Mouse (Mus musculus): ENCODE results near the gene Slc41a3.

Slc41a3 gene

DNA sequence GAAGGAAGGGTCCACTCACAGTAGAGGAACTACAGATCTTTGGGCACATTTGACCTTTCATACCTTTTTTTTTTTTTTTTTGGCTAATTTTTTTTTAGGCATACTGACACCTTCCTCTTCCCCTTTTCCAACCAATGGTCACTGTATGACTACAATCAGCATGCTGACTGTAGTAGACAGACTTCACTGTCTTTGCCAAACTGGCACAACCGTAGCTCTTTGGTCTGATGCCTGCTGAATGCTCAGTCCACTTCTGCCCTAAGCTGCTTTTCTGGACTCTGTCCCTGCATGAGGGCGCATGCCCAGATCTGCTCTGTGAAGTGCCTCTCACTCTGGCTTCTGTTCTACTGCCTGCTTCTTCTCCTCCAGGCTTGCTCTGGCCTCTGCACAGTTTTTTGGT lies 6.9 kb upstream of the Slc41a3 start:
- no peak for DNase-seq (ENCODE audit: low read depth, low spot score)

GRCm38 (mm10) chr6:90598197-90598596 lies 6.3 kb upstream of the Slc41a3 start:
- no peak for DNase-seq (ENCODE audit: low read depth, low spot score)

GRCm38 (mm10) chr6:90600351-90600750 lies 4.2 kb upstream of the Slc41a3 start:
- DNase-seq (ENCODE audit: low read depth, low spot score) = no peak

GRCm38 (mm10) chr6:90601736-90602135 lies 2.8 kb upstream of the Slc41a3 start:
- DNase-seq (ENCODE audit: low read depth, low spot score) = peak; percentile 95

DNA sequence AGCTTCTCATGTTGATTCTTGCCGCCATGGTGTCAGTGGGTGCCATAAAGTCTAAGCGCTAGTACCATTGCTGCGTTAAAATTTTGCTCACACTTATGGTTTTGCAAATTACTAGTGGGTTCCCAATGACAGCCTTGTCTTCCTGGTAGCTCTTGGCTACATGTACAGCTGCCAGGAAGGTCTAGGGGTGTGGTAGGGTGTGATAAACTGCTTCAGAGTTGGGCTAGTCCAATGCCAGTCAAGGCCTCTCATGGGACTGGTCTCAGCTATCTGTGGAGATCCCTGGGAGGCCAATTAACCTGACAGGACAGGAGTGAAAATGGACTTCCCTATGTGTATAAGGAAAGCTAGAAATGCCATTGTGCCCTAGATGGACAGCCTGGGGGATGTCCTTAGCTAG lies 2.2 kb upstream of the Slc41a3 start:
- no peak for DNase-seq (ENCODE audit: low read depth, low spot score)

DNA sequence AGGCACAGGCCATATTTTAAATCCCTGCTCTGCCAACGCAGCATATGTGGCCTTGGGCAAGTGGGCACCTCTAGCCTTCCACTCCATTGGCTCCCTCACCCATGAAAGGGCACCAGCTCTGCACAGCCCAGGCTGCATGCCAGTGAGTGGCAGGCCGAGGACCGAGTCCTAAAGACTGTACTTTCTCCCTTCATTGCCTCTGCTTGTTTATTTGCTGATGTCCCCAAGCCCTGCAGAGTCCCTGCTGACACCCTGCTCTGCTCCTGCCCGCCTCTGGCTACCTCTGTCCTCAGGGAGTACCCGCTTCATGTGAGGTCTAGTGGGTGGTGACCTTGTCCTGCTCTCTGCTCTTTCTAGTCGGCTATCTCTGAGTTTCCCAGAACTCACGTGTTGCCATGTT lies 1.4 kb upstream of the Slc41a3 start:
- no peak for DNase-seq (ENCODE audit: low read depth, low spot score)

DNA sequence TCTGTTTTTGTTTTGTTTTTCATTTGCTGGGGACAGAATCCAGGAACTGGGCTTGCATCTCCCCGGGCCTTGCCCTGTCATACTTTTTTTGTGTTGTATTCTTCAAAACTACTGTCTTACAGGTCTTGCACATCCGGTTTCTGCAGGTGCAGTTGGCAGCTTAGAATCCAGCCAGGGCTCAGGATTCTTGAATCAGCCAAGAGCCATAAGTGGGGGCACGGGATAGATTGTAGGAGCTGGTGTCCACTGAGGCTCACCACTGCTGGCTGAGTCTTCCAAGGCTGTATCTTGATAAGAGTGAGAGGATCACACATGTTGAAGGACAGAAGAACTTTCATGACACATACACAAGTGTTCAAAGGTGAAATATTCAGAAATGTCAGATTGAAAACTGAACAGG lies 395 bp upstream of the Slc41a3 start:
- no peak for DNase-seq (ENCODE audit: low read depth, low spot score)

GRCm38 (mm10) chr6:90605298-90605665 lies 757 bp downstream of the Slc41a3 start:
- DNase-seq (ENCODE audit: low read depth, low spot score) = no peak

DNA sequence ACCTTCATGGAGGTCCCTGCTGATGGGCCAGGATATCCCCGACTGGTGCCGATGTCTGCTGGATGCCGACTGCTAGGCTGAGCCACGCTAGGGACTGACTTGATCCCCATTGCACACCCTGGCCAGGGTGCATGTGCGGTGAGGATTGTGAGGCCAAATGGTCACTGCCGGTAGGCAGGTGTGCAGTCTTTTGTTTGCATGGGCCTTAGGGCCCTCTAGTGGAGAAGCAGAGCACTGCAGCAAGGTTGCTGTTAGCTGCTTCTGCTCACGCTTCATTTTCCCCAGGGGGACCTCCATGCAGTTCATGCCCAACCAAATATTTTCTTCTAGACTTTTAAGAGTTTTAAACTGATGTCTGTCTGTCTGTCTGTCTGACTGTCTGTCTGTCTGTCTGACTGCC lies 2.0 kb downstream of the Slc41a3 start:
- DNase-seq (ENCODE audit: low read depth, low spot score) = peak; percentile 76

- no peak for DNase-seq (ENCODE audit: low read depth, low spot score)
These were observed 2.7 kb downstream of the Slc41a3 start for GRCm38 (mm10) chr6:90607196-90607595.

DNA sequence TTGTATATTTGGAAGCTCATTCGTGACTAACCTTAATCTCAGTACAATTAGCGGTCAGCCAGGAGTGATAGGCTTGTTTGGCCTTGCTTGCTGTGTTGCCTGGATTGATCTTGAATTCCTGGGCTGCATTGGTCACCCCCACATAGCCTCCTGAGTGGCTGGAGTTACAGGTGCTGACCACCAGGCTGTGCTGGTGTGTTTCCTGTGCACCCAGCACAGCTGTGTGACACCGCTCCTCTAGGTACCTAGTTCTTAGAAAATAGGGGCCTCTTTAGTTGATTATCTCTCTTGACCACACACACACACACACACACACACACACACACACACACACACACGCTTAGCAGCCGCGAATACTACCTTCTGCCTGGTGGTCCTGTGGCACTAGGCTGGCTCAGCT lies 3.7 kb downstream of the Slc41a3 start:
- no peak for DNase-seq (ENCODE audit: low read depth, low spot score)

- DNase-seq (ENCODE audit: low read depth, low spot score) = no peak
These were observed 5.7 kb downstream of the Slc41a3 start for GRCm38 (mm10) chr6:90610248-90610647.

- no peak for DNase-seq (ENCODE audit: low read depth, low spot score)
These were observed 8.8 kb downstream of the Slc41a3 start for GRCm38 (mm10) chr6:90613277-90613676.

DNA sequence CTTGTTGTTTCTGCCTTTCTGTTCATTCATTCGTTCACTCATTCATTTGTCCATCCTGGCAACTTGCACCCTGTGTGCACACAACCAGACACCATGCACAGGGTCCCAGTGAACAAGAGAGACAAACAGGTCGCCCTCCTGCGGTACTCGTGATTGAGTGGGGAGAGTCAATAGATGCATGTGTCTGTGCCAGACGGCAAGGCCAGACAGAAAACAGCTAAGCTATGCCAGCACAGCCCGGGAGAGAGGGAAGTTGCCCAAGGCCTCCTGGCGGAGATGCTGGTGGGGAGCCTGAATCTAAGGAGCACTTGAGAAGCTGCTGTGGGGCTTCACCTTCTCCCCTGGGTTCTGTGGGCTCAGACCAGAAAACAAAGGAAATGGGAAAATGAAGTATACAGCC lies 10.8 kb downstream of the Slc41a3 start:
- no peak for DNase-seq (ENCODE audit: low read depth, low spot score)

DNA sequence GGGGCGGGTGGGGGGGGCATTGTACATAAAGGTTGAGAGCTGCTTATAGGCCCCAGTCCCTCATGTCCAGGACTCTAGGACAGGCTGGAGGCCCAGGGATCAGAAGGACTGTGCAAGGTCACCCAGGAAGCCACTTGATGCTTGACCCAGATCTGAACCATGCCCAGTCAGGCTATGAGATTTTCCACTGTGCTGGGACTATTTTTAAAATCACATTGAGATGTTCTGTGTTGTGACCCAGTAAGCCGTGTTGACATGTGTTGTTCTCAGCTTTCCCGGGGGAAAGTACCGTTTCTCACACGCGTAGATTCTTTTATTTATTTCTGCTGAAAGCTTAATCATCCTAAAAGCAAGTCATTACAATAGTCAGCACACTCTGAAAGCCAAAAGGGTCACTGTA lies 11.5 kb downstream of the Slc41a3 start:
- peak; percentile 79 for DNase-seq (ENCODE audit: low read depth, low spot score)

- DNase-seq (ENCODE audit: low read depth, low spot score) = no peak
These were observed 12.0 kb downstream of the Slc41a3 start for GRCm38 (mm10) chr6:90616481-90616880.

DNA sequence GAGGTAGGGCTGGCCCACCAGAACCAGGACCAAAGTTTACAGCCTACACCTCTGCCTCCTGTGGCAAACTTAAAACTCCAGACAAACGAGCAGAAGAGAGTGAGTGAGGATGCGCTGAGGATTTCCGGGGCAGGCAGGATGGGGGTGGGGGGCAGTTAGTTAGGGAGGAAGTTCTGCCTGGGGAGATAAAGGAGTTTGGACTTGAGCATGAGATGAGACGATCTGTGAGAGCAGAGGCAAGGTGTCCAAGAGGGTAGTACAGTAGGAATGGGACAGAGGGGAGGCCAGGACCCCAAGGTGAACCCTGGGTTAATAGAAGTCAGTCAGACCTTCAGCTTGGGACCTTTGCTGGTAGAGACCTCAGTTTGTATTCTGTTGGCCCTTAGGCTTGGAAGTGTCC lies 13.7 kb downstream of the Slc41a3 start:
- no peak for DNase-seq (ENCODE audit: low read depth, low spot score)

DNA sequence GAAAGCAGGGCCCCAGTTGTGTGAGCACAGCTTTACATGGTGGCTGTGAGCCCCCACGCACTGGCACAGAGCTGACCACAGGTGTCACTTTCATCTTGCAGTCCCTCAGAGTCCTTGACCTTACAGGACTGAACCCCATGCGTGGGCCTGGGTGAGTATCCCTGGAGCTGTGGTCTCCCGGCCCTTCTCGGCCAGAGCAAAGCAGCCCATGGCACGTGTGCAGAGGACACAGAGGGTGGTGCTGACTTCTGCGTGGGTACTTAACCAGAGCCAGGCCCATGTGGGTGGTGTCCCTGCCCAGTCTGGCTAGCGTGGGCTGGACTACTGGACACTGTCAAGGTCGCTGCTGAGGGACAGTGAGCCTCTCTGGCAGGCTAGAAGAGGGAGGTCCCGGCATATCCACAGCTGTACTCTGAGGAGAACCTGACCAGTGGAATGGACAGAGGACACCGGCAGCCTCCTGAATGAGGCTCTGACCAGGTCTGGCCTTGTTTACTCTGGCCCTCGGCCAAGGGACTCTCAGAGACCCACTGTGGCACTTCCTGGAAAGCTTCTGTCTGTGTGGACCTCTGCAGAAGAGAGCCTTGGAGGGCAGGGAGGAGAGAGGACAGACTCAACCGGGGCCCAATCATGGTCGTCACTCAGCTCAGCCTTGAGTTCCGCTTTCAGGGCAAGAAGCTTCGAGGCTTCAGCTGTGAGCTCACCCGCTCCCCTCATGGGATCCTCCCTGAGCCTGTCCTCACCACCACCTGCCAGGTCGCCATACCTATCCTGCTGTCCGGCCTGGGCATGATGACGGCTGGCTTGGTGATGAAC lies 14.5 kb downstream of the Slc41a3 start:
- DNase-seq (ENCODE audit: low read depth, low spot score) = no peak

- DNase-seq (ENCODE audit: low read depth, low spot score) = no peak
These were observed 15.4 kb downstream of the Slc41a3 start for GRCm38 (mm10) chr6:90619936-90620335.

DNA sequence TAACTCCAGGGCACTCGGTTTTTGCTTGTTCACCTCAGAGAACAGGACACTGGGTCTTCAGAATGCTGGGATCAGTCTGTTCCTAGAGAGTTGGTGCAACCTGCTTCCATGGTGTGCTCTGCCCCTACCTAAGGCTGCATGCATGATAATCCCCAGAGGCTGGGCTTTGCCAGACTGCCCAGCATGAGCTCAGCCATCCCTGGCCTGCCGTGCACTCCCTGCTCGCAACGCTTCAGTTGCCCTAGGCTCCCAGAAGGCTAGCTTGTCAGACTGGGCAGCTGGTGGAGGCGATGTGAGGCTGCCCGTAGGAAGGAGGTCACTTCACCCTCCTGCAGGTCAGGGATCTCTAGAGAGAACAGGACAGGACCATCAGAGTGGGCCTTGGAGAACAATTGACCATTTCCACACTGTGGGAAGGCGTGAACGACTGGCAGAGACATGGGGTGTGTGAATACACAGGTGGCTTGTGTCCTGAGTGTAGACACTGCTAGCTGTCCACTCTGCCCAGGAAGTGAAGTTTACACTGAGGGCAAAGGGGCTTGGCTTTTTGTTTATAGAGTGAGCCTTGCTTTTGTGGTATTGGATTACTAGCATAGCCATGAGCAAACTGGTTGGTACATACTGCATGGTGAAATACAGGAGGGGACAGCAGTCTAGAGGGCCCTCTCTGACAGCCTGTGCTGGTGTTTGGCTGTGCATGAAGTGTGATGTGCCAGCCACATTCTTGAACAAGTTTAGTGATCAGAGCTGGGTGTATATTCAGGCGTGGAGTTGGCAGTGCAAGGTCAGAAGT lies 16.5 kb downstream of the Slc41a3 start:
- DNase-seq (ENCODE audit: low read depth, low spot score) = no peak

DNA sequence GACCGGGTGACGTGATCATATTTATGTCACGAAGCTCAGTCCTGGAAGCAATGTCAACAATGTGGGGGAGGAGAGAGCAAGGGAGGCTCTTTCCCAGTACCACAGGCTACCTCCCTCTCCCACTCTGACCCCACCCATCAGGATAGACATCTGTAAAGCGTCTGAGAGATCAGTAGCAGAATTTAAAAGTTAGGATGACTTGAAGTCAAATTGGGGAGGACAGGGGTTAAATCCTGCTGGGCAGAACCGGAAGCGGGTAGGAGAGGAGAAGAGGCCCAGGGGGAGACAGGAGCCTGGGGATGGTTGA lies 17.0 kb downstream of the Slc41a3 start:
- DNase-seq (ENCODE audit: low read depth, low spot score) = no peak

- no peak for DNase-seq (ENCODE audit: low read depth, low spot score)
These were observed 18.4 kb downstream of the Slc41a3 start for GRCm38 (mm10) chr6:90622758-90623455.

DNA sequence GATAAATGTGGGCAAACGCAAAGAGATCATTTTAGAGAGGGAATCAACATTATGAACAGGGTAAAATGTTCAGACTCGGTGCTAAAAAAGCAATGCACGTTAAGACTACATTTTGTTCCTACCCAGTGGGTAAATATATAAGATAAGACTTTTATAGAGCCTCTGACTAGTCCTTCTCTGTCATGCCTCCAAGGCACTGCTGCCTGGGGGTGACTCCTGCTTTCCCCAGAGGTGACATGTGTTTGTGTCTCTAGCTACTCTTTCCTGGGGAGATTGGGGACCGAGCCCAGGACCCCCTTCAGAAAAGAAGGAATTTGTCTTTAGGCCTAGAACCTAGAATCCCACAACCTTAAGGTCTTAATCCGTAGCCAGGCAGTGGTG lies 18.9 kb downstream of the Slc41a3 start:
- DNase-seq (ENCODE audit: low read depth, low spot score) = no peak
